Mouse (Mus musculus) effector memory CD4-positive, alpha-beta T cell, adult 5 months (primary cell): ENCODE results near the gene 4930426L09Rik. TPM values are rescaled to one million over a fixed set of nuclear protein-coding genes. Genes with fewer than 3 reads are reported as not detected.

ENCODE experiments used
- polyA plus RNA-seq: library from polyadenylated mRNA; unstranded; fragments of 100-300 nt; shearing (Covaris generic); gene quantifications from one replicate; pipeline ENCODE4 v1.2.1, GENCODE M21; 2017

Gene 4930426L09Rik
- polyA plus RNA-seq = 0.51 TPM

GRCm38 (mm10) chr2:18998054-18998478 lies at the start of gene 4930426L09Rik, which contains the start of gene Pip4k2a:
4930426L09Rik (plus strand) TSS chr2:18998343.
Pip4k2a (minus strand) TSS chr2:18998126.

Other genes starting within 250 kb of the 4930426L09Rik start
- gene Pip4k2a, start 217 bp upstream of the 4930426L09Rik start, polyA plus RNA-seq = 123 TPM
- gene Armc3, start 201.0 kb downstream of the 4930426L09Rik start, polyA plus RNA-seq = 3.5 TPM